Mouse (Mus musculus) olfactory bulb, adult 2 months (tissue): ENCODE data around the gene Cybrd1. TPM values are rescaled to one million over a fixed set of nuclear protein-coding genes. Genes with fewer than 3 reads are reported as not detected.

ENCODE experiments used
- H3K27ac ChIP-seq: fragments of 200-500 bp; 2 replicates; pipeline ENCODE4 v1.5.1; 2012; ENCODE audit warnings: low read depth, low read length; ENCODE audit not compliant: insufficient read depth
- H3K4me1 ChIP-seq: fragments of 200-500 bp; 2 replicates; pipeline ENCODE4 v1.6.1; 2012; ENCODE audit warnings: low read length; ENCODE audit not compliant: control insufficient read depth, insufficient read depth
- H3K4me3 ChIP-seq: fragments of 200-500 bp; 2 replicates; pipeline ENCODE4 v1.5.1; 2012; ENCODE audit warnings: mild to moderate bottlenecking, low read depth, low read length, moderate library complexity; ENCODE audit not compliant: insufficient read depth
- CTCF ChIP-seq: fragments of 200-500 bp; IDR thresholded peaks from 2 replicates; pipeline ENCODE4 v1.5.1; 2012; ENCODE audit warnings: low read depth, mild to moderate bottlenecking, low read length, moderate library complexity; ENCODE audit not compliant: insufficient read depth
- POLR2A ChIP-seq: fragments of 200-500 bp; IDR thresholded peaks from 2 replicates; pipeline ENCODE4 v1.6.1; 2012; ENCODE audit warnings: mild to moderate bottlenecking, low read depth, low read length, moderate library complexity; ENCODE audit not compliant: insufficient read depth
- WGBS: fragments of 180-500 bp; shearing (Covaris S2); methylation state at CpG from one replicate; pipeline ENCODE4 v1.1.7; 2018; 5-methylcytosine and 5-hydroxymethylcytosine counted together
- polyA plus RNA-seq: library from polyadenylated mRNA; stranded (reverse); fragments of >200 nt; gene quantifications from 2 replicates; pipeline ENCODE4 v1.2.4, GENCODE M21; 2012; ENCODE audit warnings: low replicate concordance; ENCODE audit not compliant: missing spikeins, insufficient read depth, insufficient read length

Gene Cybrd1
- polyA plus RNA-seq, 1 experiment, result not detected

- H3K4me1 ChIP-seq, result no peaks in the 10 kb centered on the region
- 72% methylated on average over 10 of the region's 10 CpGs for WGBS
- TF ChIP-seq POLR2A (no peak), CTCF (no peak)
- no peak overlapping the region for H3K27ac ChIP-seq
- no peak overlapping the region for H3K4me3 ChIP-seq
Measured at GRCm38 (mm10) chr2:71102621-71103291, 15.0 kb upstream of the Cybrd1 start.

- no peak for TF ChIP-seq POLR2A
- no peak for TF ChIP-seq CTCF
- Histone ChIP-seq H3K4me1 (no peaks in the 10 kb centered on the region), H3K4me3 (no peak overlapping the region), H3K27ac (no peak overlapping the region)
- 92% methylated on average over 4 of the region's 4 CpGs for WGBS
Measured at GRCm38 (mm10) chr2:71103292-71103680, 14.4 kb upstream of the Cybrd1 start.

- no peaks in the 10 kb centered on the region for H3K4me1 ChIP-seq
- TF ChIP-seq CTCF (no peak), POLR2A (no peak)
- H3K4me3 ChIP-seq, result no peak overlapping the region
- H3K27ac ChIP-seq, result no peak overlapping the region
- WGBS, result 75% methylated on average over 3 of the region's 3 CpGs
Measured at GRCm38 (mm10) chr2:71104696-71105095, 13.0 kb upstream of the Cybrd1 start.

- WGBS, result 83% methylated on average over 14 of the region's 14 CpGs
Measured at GRCm38 (mm10) chr2:71105469-71106215, 12.1 kb upstream of the Cybrd1 start.

GRCm38 (mm10) chr2:71107225-71107624, 10.5 kb upstream of the Cybrd1 start:
- Histone ChIP-seq H3K27ac (no peak overlapping the region), H3K4me3 (no peak overlapping the region), H3K4me1 (no peaks in the 10 kb centered on the region)
- WGBS, result 60% methylated on average over 2 of the region's 2 CpGs
- no peak for TF ChIP-seq CTCF
- TF ChIP-seq POLR2A, result no peak

More at GRCm38 (mm10) chr2:71105469-71106215, 12.1 kb upstream of the Cybrd1 start:
- no peak overlapping the region for H3K27ac ChIP-seq
- no peak overlapping the region for H3K4me3 ChIP-seq
- TF ChIP-seq POLR2A (no peak), CTCF (no peak)
- H3K4me1 ChIP-seq, result no peaks in the 10 kb centered on the region

GRCm38 (mm10) chr2:71108541-71108940, 9.2 kb upstream of the Cybrd1 start:
- WGBS, result 85% methylated on average over 3 of the region's 3 CpGs
- TF ChIP-seq CTCF (no peak), POLR2A (no peak)
- Histone ChIP-seq H3K4me3 (no peak overlapping the region), H3K27ac (no peak overlapping the region), H3K4me1 (no peaks in the 10 kb centered on the region)

GRCm38 (mm10) chr2:71113489-71114171, 4.1 kb upstream of the Cybrd1 start:
- Histone ChIP-seq H3K4me3 (no peak overlapping the region), H3K27ac (no peak overlapping the region), H3K4me1 (peaks cover 11% of the 10 kb centered on the region)
- 65% methylated on average over 6 of the region's 6 CpGs for WGBS
- TF ChIP-seq POLR2A, result no peak
- no peak for TF ChIP-seq CTCF

- Histone ChIP-seq H3K4me1 (peaks cover 11% of the 10 kb centered on the region), H3K27ac (no peak overlapping the region), H3K4me3 (no peak overlapping the region)
- 89% methylated on average over 4 of the region's 4 CpGs for WGBS
- no peak for TF ChIP-seq CTCF
- no peak for TF ChIP-seq POLR2A
Measured at GRCm38 (mm10) chr2:71116151-71116550, 1.6 kb upstream of the Cybrd1 start.

- no peak for TF ChIP-seq POLR2A
- no peak for TF ChIP-seq CTCF
- no peak overlapping the region for H3K4me3 ChIP-seq
- peaks cover 11% of the 10 kb centered on the region for H3K4me1 ChIP-seq
- no peak overlapping the region for H3K27ac ChIP-seq
- WGBS, result 62% methylated on average over 10 of the region's 10 CpGs
Measured at GRCm38 (mm10) chr2:71120844-71121243, 3.1 kb downstream of the Cybrd1 start.

- no peak overlapping the region for H3K27ac ChIP-seq
- 48% methylated on average over 5 of the region's 5 CpGs for WGBS
- peaks cover 11% of the 10 kb centered on the region for H3K4me1 ChIP-seq
- no peak for TF ChIP-seq CTCF
- no peak for TF ChIP-seq POLR2A
- no peak overlapping the region for H3K4me3 ChIP-seq
Measured at GRCm38 (mm10) chr2:71121406-71121805, 3.7 kb downstream of the Cybrd1 start.
